Mouse (Mus musculus) A20 (cell line): ENCODE data around the gene Lnx2.

Source experiments
- DNase-seq: peaks from one replicate; pipeline ENCODE4 v3.0.0-alpha.2; 2011; ENCODE audit warnings: low read depth, low spot score

The Lnx2 gene

DNA sequence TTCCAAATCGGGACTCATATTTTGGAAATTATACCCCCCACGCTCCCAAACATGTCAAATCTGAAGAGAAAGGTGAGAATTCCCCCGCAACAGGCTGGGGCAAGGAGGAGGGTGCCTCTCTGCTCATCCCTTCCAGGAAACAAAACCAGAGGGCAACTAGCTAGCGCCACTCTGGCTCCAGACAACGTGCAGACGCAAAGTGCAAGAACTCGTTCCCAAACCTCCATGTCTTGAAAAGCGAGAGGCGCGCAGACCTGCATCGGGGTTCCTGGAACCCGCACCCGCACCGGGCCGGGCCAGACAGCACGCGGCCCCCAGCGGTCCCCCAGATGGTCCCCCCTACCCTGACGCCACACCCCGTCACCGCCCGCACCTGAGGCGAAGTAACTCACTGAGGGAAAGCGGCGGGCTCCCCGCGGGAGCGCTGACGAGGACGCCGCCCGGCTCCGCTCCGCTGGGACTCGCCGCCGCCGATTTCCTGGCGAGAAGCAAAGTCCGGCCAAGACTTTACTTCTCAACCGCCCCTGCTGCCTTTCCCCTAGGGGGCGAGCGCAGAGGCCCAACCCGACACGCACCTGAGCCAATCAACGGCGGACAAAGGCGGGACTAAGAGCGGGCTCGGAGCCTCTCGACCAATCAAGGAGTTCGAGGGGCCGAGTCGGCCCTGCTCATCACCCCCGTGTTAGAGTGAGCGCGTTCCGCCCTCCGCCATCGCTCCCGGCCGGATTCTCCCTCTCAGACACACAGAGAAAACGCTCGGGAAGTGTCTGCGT is at the start of gene Lnx2:
Lnx2 (minus strand) TSS at position 561 of the 773 bp plus-strand sequence.
- DNase-seq: peak; percentile 97

DNA sequence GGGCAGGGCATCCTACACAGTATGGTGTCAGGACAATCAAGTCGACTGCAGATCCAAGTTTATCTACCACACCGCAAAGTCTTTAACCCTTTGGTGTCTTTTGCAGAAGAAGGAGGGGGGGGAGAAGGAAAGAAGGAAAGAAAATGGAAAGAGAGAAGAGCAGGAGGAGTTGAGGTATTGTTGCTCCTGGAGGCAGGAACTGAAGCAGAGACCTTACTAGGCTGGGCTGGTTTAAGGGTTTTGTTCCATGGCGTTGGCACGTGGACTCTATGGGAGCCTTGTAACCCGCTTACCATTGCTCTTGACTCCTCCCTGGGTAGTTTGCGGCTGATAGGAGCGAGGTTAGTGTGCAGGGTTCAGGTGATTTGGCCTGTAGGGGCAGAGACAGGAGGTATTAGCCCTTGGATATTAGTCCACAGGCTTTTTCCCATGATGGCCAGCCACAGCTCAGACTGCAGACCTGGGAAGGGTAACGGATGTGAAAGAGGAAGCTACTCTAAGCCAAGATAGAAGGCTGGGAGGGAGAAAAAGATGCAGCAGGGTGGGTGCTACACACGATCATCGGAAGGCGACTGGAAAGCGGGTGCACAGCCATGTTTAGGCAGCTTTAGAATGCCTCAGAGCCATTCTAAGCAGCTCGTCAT is 49.3 kb upstream of the Lnx2 start:
- no peak for DNase-seq

DNA sequence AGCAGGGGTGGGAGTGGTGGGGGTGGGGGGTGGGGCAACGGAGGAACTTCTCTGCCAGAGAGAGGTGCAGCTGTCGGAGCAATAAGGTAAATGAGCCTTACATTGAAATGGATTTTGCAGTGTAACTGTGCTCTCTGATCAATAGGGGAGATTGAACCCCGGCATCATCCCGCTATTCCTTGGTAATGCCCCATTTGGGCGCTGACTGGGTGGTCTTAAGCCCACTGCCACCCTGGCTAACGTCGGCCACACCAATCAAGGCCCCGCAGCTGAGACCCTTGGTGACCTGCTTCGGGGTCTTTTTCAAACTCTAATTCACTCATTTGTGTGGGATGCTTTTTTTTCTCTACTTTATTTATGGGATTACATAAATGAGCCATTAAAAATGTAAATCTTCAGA is 48.4 kb upstream of the Lnx2 start:
- no peak for DNase-seq

DNA sequence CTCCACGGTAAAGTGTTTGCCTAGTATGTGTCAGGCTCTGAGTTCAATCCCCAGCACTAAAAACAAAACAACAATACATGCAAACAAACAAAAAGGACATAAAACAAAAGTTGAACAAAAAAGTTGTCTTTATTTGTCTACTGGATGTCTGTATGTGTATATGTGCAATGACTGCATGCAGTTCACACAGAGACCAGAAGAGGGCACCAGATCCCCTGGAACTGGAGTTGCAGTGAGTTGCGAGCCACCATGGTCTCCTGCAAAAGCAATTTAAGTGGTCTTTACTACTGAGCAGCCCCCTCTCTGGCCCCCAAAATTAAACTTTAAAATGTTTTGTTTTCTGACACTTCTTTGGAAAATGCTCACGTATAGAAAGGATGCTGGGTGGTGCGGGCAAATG is 44.8 kb upstream of the Lnx2 start:
- DNase-seq: peak; percentile 20

DNA sequence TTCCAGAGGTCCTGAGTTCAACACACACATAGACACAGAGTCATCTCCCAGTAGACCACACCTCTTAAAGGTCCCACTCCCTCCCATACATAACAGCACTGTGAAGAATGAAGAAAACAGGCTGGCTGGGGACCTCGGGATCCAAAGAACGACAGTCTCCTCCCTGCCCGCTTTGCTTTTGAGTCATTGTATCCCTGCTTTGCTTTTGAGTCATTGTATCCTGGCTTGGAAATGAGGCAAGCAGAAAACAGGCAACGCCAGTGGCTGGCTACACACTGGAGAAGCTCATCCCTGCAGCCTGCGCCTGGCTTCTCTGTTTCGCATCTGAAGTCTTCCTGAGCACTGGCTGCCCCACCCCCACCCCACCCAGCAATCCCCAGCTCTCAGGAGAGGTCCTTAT is 40.6 kb upstream of the Lnx2 start:
- DNase-seq: no peak

DNA sequence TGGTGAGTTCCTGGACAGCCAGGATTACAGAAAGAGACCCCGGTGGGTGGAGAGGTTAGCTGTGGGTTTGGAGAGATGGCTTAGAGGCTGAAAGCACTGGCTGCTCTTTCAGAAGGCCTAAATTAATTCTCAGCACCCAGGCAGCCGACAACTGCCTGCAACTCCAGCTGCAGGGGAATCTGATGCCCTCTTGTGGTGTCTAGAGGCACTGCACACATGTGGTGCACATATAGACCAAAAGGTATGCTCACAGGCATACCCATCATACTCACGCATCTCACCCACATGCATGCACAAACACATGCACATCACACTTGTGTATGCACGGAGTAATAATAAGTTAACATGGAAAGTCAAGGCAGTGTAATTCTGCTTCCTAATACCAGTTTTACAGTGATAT is 39.2 kb upstream of the Lnx2 start:
- DNase-seq: peak; percentile 21

DNA sequence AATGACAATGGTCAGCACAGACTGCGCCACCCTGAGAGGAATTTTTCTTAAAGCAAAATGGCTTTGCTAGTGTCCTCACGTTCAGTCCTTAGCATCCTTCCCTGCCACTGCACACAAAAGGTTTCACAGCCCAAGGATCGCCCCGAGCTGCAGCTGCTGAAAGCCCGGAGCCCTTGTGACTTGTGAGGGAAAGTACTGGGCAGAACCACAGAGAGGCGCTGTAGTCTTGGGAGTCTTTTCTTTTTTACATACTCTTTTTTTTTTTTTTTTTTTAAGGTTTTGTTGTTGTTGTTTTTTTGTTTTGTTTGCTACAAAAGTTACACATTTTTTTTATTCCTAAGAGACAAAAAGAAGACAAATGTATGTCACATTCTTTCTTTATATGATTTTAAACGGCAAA is 38.4 kb upstream of the Lnx2 start:
- DNase-seq: no peak

DNA sequence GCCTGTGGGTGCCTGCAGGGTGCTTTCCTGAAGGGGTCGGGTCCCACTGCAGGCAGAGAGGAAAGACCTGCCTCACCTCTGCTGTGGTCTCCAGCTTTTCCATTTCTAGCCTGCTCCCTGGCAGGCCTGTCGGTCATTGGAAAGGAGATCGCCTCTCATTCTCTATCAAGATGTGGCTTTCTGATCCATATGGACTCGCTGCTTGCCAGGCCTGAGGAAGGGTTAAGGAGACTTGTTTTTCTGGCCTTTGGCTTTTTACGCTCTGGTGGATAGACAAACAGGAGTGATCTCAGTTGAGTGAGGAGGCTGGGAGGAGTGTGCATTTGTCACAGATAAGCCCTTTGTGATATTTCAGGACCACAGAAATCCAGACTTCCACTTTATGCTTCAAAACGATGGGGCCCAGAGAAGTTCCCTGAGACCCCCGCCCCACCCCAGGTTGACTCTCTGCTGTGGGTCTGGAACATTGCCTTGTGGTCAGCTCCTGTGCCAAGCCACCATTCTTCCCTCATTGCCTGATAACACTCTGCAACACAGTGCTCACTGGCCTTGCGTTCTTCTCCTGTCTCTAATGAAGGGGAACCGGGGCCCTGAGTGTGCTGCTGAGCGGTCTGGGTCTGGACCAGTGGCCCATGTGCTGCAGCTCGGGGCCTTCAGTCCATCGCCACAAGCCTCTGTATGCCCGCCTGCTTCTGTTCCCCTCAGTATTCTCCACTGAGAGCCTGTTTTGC is 32.6 kb upstream of the Lnx2 start:
- no peak for DNase-seq

DNA sequence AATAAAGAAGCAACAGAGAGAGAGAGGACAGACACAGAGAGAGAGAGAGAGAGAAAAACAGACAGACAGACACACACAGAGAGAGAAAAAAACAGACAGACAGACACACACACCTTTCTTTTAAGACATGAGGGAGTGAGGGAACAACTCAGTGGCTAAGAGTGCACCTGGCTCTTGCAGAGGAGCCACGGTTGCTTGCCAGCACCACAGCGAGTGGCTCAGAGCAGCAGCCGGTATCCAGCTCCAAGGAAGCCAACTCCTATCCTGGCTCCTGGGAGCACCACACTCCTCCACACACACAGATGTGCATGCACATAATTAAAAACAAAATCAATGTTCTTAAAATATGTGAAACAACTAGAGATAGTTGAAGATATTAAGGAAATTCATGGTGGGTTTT is 30.9 kb upstream of the Lnx2 start:
- DNase-seq: no peak

DNA sequence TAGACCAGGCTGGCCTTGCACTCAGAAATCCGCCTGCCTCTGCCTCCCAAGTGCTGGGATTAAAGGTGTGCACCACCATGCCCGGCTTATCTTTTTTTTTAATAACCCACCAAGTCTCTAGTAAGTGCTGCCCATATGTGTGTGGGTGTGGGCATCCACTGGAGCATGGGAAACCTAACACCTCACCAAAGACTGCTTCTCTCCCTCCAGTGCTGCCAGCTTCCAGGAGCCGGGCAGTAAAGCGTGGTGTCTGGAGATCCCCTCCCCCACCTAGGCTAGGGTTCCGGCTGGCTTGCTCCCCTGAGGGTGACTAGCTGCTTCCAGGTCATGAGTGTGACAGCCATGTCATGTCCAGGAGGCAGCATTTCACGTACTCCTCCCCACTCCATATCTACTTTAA is 25.9 kb upstream of the Lnx2 start:
- DNase-seq: no peak

DNA sequence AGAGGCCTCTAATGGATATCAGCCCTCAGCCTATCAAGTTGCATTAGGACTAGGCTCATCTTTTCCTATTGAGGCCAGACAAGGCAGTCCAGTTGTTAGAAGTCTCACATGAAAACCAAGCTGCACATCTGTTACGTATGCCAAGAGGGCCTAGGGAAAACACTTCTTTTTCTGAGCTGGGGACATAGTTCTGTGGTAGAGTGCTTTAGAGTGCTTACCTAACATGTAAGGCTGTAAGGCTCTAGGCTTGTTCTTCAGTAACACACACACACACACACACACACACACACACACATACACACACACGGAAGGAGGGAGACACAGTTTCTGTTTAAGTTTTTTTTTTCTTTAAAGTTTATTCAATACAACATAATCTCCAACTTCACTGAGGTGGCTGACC is 23.8 kb upstream of the Lnx2 start:
- no peak for DNase-seq

DNA sequence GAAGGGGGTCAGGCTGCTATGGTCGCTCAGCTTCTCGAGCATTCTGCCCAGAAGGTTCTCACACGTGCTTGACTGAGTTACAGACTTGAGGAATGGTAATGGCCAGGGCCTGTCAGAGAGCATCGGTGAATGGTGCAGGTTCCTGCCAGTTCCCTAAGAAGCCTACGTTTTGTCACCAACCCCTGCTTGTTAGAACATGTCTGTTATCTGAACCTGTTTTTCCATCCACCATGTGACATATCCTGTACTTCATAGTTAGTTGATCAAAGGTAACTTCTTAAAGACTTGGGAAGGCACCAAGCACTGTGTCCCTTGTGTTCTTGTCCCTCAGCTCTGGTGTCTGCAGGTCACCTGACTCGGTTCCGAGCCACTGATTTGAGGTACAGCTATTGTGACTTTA is 22.3 kb upstream of the Lnx2 start:
- DNase-seq: no peak

DNA sequence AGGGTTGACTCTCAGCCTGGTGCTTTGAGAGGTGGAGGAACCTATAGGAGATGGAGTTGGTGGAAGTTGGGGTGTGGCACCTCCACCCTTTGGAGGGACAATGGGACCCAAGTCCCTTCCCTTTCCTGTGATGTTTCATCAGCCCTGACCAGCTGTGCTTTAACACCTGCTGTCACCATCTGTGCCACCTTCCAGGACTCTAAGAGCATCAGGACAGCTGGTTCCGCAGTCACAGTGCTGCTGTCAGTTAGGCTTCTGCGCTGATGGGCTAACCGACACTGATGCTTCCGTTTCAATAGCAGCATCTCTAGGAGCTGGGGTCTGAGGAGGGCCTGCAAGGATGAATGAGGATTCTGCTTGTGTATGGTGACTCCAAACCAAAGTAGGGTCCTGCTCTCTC is 20.2 kb upstream of the Lnx2 start:
- no peak for DNase-seq

DNA sequence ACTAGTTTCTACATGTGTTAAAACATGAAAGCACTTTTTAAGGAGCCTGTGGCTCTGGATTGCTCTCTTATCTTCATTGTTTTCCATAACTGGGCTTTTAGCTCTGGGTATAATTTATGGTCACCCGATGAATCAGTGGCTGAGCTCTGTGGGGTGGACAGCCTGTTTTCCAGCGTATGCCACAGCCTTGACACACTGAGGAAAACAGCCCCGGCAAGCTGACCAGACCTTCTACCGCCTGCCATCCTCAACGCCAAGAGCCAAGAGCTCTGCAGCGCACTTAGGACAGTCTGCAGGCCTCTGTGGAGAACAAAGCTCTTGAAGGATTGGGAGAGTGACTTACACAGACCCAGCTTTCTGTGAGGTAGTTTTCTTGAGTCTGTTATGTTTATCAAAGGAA is 17.9 kb upstream of the Lnx2 start:
- no peak for DNase-seq

DNA sequence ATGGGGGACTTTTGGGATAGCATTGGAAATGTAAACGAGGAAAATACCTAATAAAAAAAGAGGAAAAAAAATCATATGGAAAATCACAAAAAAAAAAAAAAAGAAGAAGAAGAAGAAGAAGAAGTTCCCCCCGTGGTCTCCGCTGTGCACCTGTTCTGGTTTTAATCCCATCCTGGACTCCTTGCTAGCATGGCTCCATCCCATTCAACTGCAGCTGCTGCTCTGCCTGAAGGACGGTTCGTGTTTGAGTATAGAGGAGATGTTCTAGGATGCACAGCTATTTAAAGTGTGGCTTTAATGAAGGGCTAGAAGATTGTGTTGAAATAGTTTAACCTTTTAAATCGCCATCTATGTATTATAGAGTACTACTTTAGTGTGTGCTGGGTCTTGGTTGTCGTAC is 16.1 kb upstream of the Lnx2 start:
- no peak for DNase-seq

DNA sequence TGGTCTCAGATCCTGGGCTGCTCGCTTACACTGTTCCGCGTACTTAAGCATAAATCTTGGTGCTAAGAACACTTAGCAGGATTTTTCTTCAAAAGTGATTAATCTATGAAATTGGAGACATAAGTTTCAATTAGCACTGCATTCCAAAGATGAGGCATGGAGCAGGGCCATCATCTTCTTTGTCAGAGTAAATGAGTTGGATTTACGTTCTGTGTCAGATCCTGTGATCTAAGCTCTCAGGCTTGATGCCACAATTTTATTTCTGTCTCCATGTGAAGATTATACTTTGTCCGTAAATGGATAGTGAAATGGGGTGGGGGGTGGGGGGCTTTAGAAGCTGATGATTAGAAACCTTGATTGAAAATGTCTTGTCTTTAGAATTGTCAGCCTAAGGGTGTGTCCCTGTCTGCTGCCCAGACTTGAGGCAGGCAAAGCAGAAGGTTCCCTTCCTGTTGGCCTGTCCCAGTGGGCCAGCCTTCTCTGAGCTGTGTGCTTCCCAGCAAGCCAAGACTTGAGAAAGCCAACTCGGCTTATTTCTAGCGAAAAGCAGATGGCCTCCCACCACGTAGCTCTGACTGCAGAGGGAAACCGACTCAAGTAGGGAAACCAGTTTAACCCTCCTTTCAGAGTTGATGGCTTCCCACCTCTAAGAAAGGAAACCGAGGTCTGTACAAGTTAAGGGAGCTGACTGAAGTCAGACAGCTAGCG is 14.0 kb upstream of the Lnx2 start:
- no peak for DNase-seq

DNA sequence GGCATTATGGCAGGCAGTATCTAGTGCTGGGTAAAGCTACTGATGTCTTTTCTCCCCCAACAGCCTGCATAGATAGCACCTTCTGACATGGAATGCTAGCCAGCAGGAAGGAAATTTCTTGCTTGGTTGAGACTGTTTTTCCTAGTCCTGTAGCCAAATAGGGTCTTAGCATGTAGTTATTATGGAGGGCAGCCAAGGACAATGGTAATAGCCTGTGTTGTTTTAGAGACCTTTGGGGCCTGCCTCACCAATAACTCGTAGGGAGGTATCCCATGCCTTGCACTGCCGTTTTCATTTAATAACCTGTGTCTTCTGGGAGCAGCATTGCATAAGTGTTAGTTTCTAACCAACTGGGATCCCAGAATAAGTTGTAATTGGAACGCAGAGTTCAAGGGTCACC is 13.4 kb upstream of the Lnx2 start:
- no peak for DNase-seq

DNA sequence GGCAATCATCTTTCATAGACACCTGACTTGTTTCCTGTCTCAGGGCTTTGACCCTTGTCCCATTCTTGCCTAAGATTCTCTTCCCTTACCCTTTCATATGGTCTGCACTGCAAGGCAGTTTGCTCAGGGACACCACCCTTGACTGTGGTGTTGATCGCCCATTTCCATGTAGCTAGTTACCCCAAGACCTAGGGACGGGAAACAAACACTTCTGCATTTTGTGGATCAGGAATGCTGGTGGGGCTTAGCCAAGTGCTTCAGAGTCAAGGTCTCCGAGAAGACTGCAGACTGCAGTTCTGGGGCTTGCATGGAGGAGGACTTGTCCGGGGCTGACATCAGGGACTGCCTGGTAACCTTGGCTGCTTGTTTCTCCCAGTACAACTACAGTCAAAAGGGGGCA is 10.4 kb upstream of the Lnx2 start:
- no peak for DNase-seq

DNA sequence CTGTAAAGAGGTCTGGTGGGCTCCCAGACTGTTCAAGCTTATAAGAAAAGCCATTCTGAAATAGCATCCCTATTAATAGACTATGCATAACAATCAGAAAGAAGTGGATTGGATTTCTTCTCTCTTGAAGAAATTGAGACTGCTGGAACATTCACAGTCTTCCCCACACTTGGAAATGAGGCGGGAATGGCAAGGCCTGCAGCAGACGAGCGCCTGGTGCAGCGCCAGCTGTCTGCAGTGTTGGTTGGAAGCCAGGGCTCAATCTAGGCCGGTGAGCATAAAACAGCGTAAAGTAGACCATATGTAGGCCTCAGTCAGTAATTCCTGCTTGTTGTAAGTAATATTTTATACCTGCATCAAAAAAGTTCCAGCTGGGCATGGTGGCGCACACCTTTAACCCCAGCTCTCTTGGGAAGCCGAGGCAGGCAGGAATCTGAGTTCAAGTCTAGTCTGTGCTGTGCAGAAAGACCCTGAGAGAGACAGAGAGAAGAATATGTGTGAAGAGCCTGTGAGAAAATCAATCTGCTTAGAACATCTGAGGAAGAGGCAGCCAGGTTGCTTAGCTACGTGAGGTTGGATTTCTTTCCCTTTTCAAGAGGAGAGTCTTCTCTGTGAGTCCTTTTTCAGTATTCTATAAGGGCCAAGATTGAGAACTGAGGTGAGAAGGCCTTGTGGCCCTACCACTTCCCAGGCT is 9.0 kb upstream of the Lnx2 start:
- DNase-seq: no peak

DNA sequence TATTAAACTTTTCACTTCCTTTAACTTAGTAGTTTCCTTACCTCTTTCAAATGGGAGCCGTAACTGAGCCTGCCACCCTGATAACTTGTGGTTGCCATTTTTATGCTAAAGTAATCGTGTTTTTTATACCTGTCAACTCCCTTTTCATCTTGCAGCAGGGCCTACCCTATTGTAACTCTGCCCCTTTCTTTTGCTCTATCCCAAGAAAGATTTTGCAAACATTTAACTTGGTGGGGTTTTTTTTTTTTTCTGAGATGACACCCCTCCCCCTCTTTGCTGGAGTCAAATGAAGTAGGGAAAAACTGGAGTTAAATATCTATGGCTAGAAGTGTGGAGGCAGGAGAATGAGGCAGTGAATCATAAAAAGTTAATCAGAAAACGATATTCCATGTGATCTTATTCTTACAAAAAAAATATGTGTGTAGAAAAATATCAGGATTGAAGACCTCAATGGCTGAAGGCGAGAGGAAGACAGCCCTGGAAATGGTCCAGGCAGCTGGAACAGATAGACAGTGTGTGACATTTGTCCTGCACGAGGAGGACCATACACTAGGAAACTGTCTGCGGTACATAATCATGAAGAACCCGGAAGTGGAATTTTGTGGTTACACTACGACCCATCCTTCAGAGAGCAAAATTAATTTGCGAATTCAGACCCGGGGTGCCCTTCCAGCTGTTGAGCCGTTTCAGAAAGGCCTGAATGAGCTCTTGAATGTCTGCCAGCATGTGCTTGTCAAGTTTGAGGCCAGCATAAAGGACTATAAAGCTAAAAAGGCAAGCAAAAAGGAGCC is 1.9 kb upstream of the Lnx2 start:
- no peak for DNase-seq
